Mouse (Mus musculus): ENCODE measurements around the gene Lpp.

GRCm38 (mm10) chr16:24778432-24779274 is 385.3 kb downstream of the Lpp start:
- TF ChIP-seq CTCF (IDR thresholded peaks at IDR 0.05; ENCODE audit: borderline replicate concordance, insufficient read depth, low read depth, low read length), result no peak
- no peak for TF ChIP-seq POLR2A (IDR thresholded peaks at IDR 0.05; ENCODE audit: borderline replicate concordance, insufficient read depth, low read length)

Measured in cerebellum, adult 2 months (tissue).